Mouse (Mus musculus) cerebellum, adult 18-20 months (tissue): ENCODE data around the gene Hrg.
"Not testable (repeated sequence)": the region's sequence is repeated elsewhere in the genome, so short reads cannot be mapped to it uniquely, and the experiment has no call there.

Source experiments
- DNase-seq, 2 experiments: peaks; one replicate each; pipeline ENCODE4 v3.0.0; 2021

Gene Hrg

GRCm38 (mm10) chr16:22962256-22962655, 11.4 kb downstream of the Hrg start:
- no peak for DNase-seq

DNA sequence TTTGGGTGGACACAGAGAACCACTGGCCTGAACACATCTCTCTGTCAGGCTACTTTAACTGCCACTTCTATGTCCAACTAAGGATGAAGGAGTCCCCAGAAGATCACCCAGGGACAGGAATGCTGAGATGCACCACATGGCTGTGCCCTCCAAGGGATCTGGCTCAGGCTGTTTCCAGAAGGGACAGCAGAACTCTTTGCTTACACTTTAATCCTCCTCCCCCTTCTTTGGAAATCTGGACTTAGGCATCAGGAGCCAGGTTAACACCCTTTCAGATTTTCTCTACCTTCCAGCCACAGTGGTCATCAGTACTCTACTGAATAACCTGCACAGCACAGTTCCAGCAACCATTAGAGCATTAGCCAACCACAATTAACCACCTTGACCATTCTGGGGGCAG, 12.4 kb downstream of the Hrg start:
- DNase-seq: no peak

DNA sequence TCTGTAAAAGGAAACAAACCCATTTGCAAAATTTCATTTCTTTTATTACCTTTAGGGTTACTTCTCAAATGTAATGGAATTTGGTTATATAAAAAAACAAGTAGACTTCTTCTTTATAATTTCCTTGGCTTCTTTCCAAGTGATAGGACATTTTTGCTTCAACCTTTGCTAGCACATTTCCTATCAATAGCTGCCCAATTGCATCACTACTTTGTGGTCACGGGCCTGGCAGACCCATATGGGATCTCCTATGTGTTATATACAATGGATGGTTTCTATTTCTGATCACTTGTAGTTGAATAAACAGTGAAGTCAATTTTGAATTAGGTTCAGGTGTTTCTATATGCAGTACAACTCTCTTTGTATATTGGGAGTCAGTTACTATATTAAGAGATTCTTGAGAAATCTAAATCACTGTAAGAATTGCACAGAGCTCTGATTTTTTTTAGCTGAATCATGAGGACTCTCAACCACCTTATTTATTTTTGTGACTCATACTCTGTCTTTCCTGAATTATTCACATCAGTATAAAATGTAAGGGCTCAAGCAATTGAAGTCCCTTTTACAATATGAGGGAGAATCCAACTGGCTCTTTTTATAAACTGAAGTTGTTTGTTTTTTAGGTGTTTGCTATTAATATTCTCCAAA, 16.6 kb downstream of the Hrg start:
- no peak for DNase-seq

- DNase-seq: not testable (repeated sequence)
These were observed 46.1 kb downstream of the Hrg start for GRCm38 (mm10) chr16:22996951-22997350.
